Mouse (Mus musculus): ENCODE measurements around the gene Kcnq1. TPM values are rescaled to one million over a fixed set of nuclear protein-coding genes. Genes with fewer than 3 reads are reported as not detected.
A peak's percentile ranks its signal among the peaks of the same experiment; 100 is the strongest.

The Kcnq1 gene
- polyA plus RNA-seq (2015; fragmentation: Nextera tagmentation; extraction: Ambion mirVana), result 0.48 and 1.2 TPM in 2 replicates

DNA sequence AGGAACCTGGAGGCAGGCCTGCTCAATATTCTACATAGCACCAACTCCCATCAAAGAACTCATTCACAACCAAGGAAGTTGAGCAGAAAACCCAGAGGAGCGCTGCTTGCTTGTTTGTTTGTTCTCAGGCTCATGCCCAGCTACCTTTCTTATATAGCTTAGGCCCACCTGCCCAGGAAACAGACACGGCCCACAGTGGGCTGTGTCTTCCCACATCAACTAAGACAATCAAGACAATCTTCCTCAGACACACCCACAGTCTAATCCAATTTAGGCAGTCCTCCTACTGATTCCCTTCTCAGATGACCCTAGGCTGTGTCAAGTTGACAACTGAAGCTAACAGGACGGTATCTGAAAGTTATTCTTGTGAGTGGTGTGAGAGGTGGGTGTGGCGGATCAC, at the start of gene Kcnq1:
Gene Kcnq1 (plus strand): TSS at position 301 of the 400 bp plus-strand sequence.
- H3K27me3 ChIP-seq, result peaks cover 70% of the 10 kb centered on the region
- H3K9ac ChIP-seq, result no peak within 1 kb of the TSS
- H3K4me1 ChIP-seq, result peaks cover 8% of the 10 kb centered on the region; the same call in 1 of the 2 replicates
- H3K4me2 ChIP-seq, result peak within 1 kb of the TSS; percentile 53
- WGBS, result 73% methylated on average over 4 of the region's 4 CpGs
- no peaks in the 10 kb centered on the region for H3K9me3 ChIP-seq (replicated peaks)
- no peak within 1 kb of the TSS for H3K27ac ChIP-seq
- no peaks in the 10 kb centered on the region for H3K36me3 ChIP-seq (ENCODE audit: poor library complexity, severe bottlenecking)
- no peak for ATAC-seq
- H3K4me3 ChIP-seq, result peak within 1 kb of the TSS; percentile 27

DNA sequence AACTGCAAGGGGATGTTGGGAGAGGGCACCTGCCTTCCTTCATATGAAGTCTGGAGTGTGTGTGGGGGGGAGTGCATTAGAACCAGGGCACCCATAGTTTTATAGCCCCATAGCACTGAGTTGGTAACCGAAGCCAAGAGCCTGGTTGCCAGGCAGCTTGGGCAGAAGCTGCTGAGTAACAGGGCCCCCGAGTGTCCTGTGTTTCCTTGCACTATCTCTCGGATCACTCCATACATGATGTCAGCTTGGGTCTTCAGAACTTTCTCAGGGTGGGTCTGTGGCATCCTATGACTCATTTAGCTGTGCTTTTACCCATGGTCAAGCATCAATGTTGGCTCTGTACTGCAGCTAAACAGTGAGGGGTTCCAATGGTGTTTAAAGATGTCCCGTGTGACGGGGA, 49.1 kb upstream of the Kcnq1 start:
- ATAC-seq, result no peak
- peaks cover 12% of the 10 kb centered on the region; the same call in 1 of the 2 replicates for H3K36me3 ChIP-seq (ENCODE audit: poor library complexity, severe bottlenecking)

DNA sequence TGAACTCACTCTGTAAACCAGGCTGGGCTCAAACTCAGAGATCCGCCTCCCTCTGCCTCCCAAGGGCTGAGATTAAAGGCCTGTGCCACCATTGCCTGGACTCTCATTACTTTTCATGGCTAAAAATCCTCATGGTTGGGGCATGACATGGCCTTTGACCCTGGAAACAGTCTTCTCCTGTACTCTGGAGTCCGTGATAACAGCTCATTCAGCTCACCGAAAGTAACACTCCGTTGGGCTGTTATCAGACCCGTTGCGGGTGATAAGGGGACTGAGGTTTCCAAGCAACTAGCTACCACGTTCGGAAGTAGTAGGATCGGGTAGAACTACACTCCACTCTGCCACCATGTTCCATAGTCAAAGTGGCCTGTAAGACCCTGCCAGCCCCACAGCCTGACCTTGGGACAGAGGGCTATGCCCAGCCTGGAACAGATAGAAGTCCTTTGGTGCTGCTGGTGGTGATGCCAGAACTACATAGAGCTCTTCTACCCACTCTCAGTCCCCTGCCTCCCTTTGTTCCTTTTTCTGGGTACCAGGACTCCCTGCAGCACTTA, 48.4 kb upstream of the Kcnq1 start:
- 88% methylated on average over 9 of the region's 9 CpGs for WGBS
- Histone ChIP-seq H3K27me3 (no peaks in the 10 kb centered on the region), H3K9ac (no peak overlapping the region), H3K9me3 (replicated peaks) (no peaks in the 10 kb centered on the region), H3K36me3 (ENCODE audit: poor library complexity, severe bottlenecking) (peaks cover 20% of the 10 kb centered on the region), H3K4me3 (no peak overlapping the region), H3K4me2 (no peak overlapping the region), H3K4me1 (peaks cover 31% of the 10 kb centered on the region), H3K27ac (0 out of 2 replicates have a peak overlapping the region, but pooled peaks have one; percentile 49)
- no peak for ATAC-seq

More for the DNA sequence above, 49.1 kb upstream of the Kcnq1 start:
- Histone ChIP-seq H3K4me1 (peaks cover 32% of the 10 kb centered on the region), H3K4me3 (no peak overlapping the region), H3K4me2 (no peak overlapping the region), H3K9me3 (replicated peaks) (no peaks in the 10 kb centered on the region), H3K27ac (no peak overlapping the region), H3K9ac (no peak overlapping the region), H3K27me3 (no peaks in the 10 kb centered on the region)
- WGBS, result 87% methylated on average over 5 of the region's 5 CpGs

DNA sequence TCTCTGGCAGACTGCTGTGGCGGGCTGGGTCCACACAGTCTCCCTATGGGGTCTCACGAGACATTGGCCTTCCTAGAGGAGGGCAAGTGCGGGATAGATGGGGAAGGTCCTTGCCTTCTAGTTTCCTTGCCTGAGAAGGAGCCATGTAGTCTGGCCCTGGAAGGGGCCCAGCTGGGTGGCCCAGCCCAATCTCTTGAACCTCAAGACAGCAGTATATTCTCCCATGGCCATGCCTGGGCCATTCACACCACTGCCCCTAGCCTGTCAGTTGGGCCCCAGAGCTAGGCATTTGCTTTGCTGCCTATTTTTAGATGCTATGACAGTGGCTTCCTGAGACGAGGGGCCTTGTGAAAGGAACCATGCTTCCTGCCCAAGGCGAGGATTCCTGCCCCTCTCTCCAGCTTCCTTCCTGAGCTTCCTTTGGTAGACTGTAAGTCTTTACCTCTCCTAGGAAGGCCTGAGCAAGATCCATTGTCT, 47.9 kb upstream of the Kcnq1 start:
- Histone ChIP-seq H3K9ac (no peak overlapping the region), H3K9me3 (replicated peaks) (no peaks in the 10 kb centered on the region), H3K36me3 (ENCODE audit: poor library complexity, severe bottlenecking) (peaks cover 25% of the 10 kb centered on the region), H3K27me3 (no peaks in the 10 kb centered on the region), H3K4me3 (no peak overlapping the region), H3K27ac (0 out of 2 replicates have a peak overlapping the region, but pooled peaks have one; percentile 49), H3K4me1 (peaks cover 31% of the 10 kb centered on the region), H3K4me2 (no peak overlapping the region)
- WGBS, result 87% methylated on average over 5 of the region's 5 CpGs
- ATAC-seq, result no peak

DNA sequence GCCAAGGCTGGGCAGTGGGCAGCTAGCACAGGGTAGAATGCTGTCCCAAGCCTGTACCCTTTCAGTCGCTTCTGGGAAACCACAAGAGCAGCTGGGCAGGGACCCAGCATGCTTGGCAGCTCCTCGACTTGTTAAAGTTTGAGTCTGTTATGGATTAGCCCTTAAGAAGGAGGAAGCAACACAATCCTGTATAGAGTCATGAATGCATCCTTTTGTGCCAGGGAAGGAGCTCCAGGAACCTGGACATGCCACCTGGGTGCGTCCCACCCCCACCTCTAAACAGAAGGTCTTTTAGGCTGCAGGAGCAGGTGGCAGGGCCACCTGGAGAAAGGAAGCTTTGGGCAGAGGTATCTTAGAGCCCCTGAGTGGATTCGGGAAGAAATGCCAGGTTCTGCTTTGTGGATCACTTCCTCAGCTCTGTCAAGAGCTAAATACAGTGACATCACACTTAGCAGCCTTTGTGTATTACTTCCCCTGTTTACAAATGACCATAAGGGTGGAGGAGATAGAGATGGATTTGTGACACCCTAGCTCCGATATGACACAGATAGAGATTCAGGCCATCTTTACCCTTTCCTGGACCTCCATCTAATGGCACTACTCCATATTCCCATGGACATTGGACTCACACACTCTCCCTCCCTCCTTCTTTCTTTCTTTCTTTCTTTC, 46.8 kb upstream of the Kcnq1 start:
- WGBS, result 78% methylated on average over 5 of the region's 5 CpGs
- H3K9ac ChIP-seq, result no peak overlapping the region
- H3K27ac ChIP-seq, result 0 out of 2 replicates have a peak overlapping the region, but pooled peaks have one; percentile 0

DNA sequence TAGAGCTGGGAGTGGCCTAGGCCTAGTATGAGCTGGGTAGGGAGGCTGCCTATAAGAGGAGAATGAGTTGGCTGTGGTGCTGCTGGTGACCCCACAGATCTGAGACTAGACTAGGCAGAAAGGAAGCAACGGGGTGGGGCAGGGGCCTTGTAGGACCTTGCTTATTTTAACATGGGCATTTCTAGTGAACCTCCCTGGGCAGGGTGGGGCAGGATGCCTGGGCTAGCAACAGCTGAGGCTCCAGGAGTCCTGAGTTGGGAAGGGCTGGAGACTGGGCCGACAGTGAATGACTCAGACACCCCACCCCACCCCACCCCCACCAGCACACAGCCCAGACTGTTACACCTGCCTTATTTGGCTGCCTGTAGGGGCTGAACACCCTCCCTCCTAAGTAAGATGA, 43.5 kb upstream of the Kcnq1 start:
- no peak overlapping the region for H3K4me3 ChIP-seq
- no peak overlapping the region for H3K9ac ChIP-seq
- no peak for ATAC-seq
- peaks cover 65% of the 10 kb centered on the region for H3K36me3 ChIP-seq (ENCODE audit: poor library complexity, severe bottlenecking)
- 90% methylated on average over 2 of the region's 2 CpGs for WGBS
- H3K9me3 ChIP-seq (replicated peaks), result no peaks in the 10 kb centered on the region
- H3K4me1 ChIP-seq, result peaks cover 3% of the 10 kb centered on the region
- H3K4me2 ChIP-seq, result no peak overlapping the region
- H3K27me3 ChIP-seq, result no peaks in the 10 kb centered on the region
- H3K27ac ChIP-seq, result no peak overlapping the region

More for the DNA sequence above, 46.8 kb upstream of the Kcnq1 start:
- Histone ChIP-seq H3K4me2 (no peak overlapping the region), H3K9me3 (replicated peaks) (no peaks in the 10 kb centered on the region), H3K4me1 (peaks cover 21% of the 10 kb centered on the region), H3K4me3 (no peak overlapping the region), H3K27me3 (no peaks in the 10 kb centered on the region), H3K36me3 (ENCODE audit: poor library complexity, severe bottlenecking) (peaks cover 36% of the 10 kb centered on the region)
- no peak for ATAC-seq

DNA sequence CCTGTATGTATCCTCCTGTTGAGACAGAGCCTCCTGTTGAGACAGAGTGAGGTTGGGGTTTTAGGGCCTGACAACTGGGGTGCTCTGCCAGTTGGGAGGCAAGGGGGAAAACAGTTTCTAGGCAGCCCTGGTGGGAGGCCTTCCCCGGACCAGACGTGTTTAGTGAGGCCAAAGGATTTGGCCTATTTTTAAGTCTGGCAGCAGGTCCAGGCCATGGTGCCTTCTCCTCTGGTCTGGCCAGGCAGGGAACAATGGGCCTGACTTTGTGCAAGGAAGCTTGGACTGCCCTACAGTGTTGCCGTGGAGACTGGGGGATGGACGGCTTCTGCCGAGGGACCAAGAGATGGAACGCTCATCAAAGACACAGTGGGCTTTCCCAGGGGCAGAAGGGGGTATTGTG, 41.9 kb upstream of the Kcnq1 start:
- peaks cover 69% of the 10 kb centered on the region for H3K36me3 ChIP-seq (ENCODE audit: poor library complexity, severe bottlenecking)
- WGBS, result 59% methylated on average over 6 of the region's 6 CpGs
- H3K9ac ChIP-seq, result no peak overlapping the region

DNA sequence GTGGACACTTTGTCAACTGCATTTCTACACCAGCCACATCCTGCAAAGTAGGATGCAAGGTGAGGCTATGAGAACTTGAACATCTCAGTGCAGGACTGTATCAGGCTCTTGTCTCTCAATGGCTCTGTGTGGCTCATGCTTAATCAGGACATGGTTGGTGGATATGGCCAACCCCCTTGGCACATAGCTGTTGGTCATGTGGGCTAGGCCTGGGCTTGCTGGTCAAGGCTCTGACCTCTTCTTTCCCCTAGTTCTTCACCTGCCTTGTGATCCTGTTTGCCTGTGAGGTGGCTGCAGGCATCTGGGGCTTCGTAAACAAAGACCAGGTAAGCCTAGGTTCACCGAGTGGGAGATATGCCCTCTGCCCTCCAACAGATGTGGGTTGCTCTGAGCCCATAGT, 40.5 kb upstream of the Kcnq1 start:
- Histone ChIP-seq H3K9me3 (replicated peaks) (no peaks in the 10 kb centered on the region), H3K4me1 (peaks cover 23% of the 10 kb centered on the region), H3K4me2 (no peak overlapping the region), H3K27me3 (no peaks in the 10 kb centered on the region), H3K4me3 (no peak overlapping the region), H3K9ac (no peak overlapping the region), H3K36me3 (ENCODE audit: poor library complexity, severe bottlenecking) (peaks cover 67% of the 10 kb centered on the region), H3K27ac (no peak overlapping the region)
- no peak for ATAC-seq
- 91% methylated on average over 2 of the region's 2 CpGs for WGBS

More for the DNA sequence above, 41.9 kb upstream of the Kcnq1 start:
- H3K27me3 ChIP-seq, result no peaks in the 10 kb centered on the region
- H3K27ac ChIP-seq, result no peak overlapping the region
- no peak for ATAC-seq
- no peak overlapping the region for H3K4me3 ChIP-seq
- H3K9me3 ChIP-seq (replicated peaks), result no peaks in the 10 kb centered on the region
- H3K4me2 ChIP-seq, result no peak overlapping the region
- H3K4me1 ChIP-seq, result peaks cover 14% of the 10 kb centered on the region

DNA sequence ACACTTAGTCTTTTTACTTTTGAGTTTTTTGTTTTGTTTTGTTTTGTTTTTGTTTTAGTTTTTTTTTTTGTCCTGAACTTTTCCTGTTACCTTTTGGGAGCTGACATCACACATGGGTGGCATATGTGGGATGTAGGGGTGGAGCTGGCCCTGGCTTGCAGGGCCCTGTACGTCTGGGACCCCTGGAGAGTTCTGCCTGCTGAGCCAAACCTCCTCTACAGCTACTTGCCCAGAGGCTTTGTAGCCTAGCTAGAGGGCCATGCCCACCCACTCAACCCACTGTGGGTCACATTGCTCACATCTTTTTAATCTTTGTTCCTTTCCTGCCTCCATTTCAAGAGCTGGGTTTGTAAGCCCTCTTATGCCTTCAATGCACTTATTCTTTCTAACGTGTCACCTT, 38.7 kb upstream of the Kcnq1 start:
- no peak overlapping the region for H3K9ac ChIP-seq
- H3K27me3 ChIP-seq, result no peaks in the 10 kb centered on the region
- no peak for ATAC-seq
- no peak overlapping the region for H3K27ac ChIP-seq
- peaks cover 30% of the 10 kb centered on the region for H3K4me1 ChIP-seq
- H3K9me3 ChIP-seq (replicated peaks), result no peaks in the 10 kb centered on the region
- H3K4me2 ChIP-seq, result no peak overlapping the region
- no peak overlapping the region for H3K4me3 ChIP-seq
- peaks cover 56% of the 10 kb centered on the region for H3K36me3 ChIP-seq (ENCODE audit: poor library complexity, severe bottlenecking)
- 73% methylated on average over 2 of the region's 2 CpGs for WGBS

DNA sequence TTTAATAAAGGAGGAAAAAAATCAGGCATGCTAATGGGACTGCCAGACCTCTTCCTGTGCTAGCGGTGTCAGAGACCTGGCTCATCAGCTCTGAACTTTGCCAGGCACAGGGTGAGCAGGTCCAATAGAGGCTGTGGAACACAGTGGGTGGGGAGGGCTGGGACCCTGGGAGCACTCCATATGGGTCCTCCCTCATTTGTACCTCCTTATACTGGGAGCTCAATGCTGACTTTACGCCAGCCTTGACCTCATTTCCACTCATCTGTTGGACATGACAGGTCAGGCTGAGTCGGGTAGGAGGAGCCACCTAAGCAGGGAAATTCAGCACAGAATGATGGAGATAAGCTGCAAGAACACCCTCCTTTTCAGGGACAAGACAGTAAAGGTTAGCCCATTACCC, 38.3 kb upstream of the Kcnq1 start:
- Histone ChIP-seq H3K4me1 (peaks cover 30% of the 10 kb centered on the region), H3K9me3 (replicated peaks) (no peaks in the 10 kb centered on the region), H3K4me3 (peak overlapping the region; percentile 89), H3K9ac (0 out of 2 replicates have a peak overlapping the region, but pooled peaks have one; percentile 61), H3K4me2 (peak overlapping the region; percentile 100), H3K27ac (peak overlapping the region; percentile 93), H3K36me3 (ENCODE audit: poor library complexity, severe bottlenecking) (peaks cover 52% of the 10 kb centered on the region), H3K27me3 (no peaks in the 10 kb centered on the region)
- no peak for ATAC-seq
- WGBS, result 83% methylated on average over 3 of the region's 3 CpGs

DNA sequence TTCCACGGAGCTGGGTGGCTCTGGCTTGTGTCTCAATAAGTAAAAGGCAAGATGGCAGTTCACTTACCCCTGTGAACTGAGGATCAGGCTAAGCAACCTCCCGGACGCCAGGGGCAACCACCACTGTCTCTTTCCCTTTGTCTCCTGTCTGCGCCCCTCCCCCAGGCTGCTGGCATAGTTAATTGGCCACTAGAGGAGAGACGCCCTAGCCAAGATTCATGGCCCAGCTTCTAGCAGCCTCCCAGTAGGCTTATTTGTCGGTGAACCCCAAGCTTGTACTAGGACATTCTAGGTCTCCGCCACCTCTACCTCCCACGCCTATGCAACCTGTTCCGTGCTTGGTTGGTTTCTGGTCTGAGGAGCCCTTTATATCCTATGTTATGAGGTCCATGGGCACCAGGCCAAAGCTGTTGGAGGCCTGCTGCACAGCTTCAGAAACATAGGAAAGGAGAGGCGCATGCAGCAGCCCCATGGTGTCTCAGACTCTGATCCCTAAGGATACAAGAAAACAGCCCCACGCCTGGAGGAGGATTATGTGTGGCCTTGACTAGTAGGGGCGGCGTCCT, 37.8 kb upstream of the Kcnq1 start:
- peak overlapping the region; percentile 61 for H3K9ac ChIP-seq
- H3K4me2 ChIP-seq, result peak overlapping the region; percentile 100
- peaks cover 30% of the 10 kb centered on the region for H3K4me1 ChIP-seq
- H3K9me3 ChIP-seq (replicated peaks), result no peaks in the 10 kb centered on the region
- ATAC-seq, result peak; percentile 7
- no peaks in the 10 kb centered on the region for H3K27me3 ChIP-seq
- H3K4me3 ChIP-seq, result peak overlapping the region; percentile 89
- H3K27ac ChIP-seq, result peak overlapping the region; percentile 93
- 48% methylated on average over 13 of the region's 13 CpGs for WGBS
- peaks cover 47% of the 10 kb centered on the region for H3K36me3 ChIP-seq (ENCODE audit: poor library complexity, severe bottlenecking)

DNA sequence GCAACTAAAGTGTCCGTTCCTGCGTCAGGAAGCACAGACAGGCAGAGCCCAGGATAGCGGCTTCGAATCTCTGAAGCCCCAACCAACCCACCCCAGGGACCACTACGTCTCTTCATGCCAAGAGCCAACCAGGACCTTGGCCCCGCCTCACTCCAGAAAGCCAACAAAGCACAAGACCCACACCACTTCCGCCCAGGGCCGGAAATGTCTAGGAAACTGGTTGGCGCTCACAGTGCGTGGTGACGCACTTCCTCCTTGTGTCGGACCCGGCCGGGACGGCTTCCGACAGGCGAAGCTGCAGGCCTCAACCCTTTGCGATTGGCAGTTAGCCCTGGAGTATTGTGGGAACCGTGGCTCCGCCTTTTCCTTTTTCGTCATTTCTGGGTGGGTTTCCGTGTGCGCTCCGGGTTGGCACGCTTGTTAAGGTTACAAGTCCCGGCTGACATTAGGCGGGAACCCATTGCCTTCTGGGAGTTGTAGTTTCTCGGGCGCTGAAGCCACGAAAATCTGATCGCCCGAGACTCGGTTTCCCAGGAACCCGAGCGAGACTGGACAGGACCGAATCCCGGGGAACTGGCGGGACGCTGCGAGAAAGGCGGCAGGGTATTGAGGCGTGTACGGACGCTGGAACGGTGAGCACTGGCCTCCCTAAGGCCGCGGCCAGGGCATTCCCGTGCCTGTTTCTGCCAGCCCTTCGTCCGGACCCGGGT, 37.1 kb upstream of the Kcnq1 start, which contains the start of gene Tssc4:
Gene Tssc4 (plus strand): TSS at position 368 of the 710 bp plus-strand sequence.
- peak within 1 kb of the TSS; percentile 93 for H3K27ac ChIP-seq
- H3K9ac ChIP-seq, result peak within 1 kb of the TSS; percentile 94
- H3K4me2 ChIP-seq, result peak within 1 kb of the TSS; percentile 100
- H3K27me3 ChIP-seq, result no peaks in the 10 kb centered on the region
- peaks cover 30% of the 10 kb centered on the region for H3K4me1 ChIP-seq
- H3K9me3 ChIP-seq (replicated peaks), result no peaks in the 10 kb centered on the region
- H3K4me3 ChIP-seq, result peak within 1 kb of the TSS; percentile 89
- under 1% methylated on average over 51 of the region's 51 CpGs for WGBS
- peaks cover 40% of the 10 kb centered on the region for H3K36me3 ChIP-seq (ENCODE audit: poor library complexity, severe bottlenecking)
- ATAC-seq, result peak; percentile 98
